Mouse (Mus musculus): ENCODE data around the gene Col4a4.

- no peak for TF ChIP-seq POLR2A (IDR thresholded peaks at IDR 0.05; ENCODE audit: borderline replicate concordance, extremely low read depth, low read depth, low read length)
- TF ChIP-seq CTCF (IDR thresholded peaks at IDR 0.05; ENCODE audit: insufficient read depth, low read length), result no peak
These were observed 26.4 kb downstream of the Col4a4 start for GRCm38 (mm10) chr1:82560223-82560622.
